Mouse (Mus musculus): ENCODE measurements around the gene Lamc1. TPM values are rescaled to one million over a fixed set of nuclear protein-coding genes. Genes with fewer than 3 reads are reported as not detected.

Gene Lamc1
- total and polyA plus RNA-seq, 3 experiments, result 13.1 to 174 (median 32.4) TPM

GRCm38 (mm10) chr1:153227916-153228315, 104.7 kb downstream of the Lamc1 start:
- H3K79me2 ChIP-seq (ENCODE audit: control insufficient read depth, insufficient read depth, low read length, poor library complexity), result no peaks in the 10 kb centered on the region
- no peaks in the 10 kb centered on the region for H3K9me3 ChIP-seq (replicated peaks; ENCODE audit: insufficient read depth, low read length)
- DNase-seq (ENCODE audit: low read depth, low spot score), result no peak
- no peaks in the 10 kb centered on the region for H3K27me3 ChIP-seq (ENCODE audit: control insufficient read depth in 1 of 2, insufficient read depth in 2 of 2, low read length in 2 of 2)
- no peak overlapping the region for H3K9ac ChIP-seq (ENCODE audit: control insufficient read depth, low read depth, low read length, poor library complexity, severe bottlenecking)
- H3K4me3 ChIP-seq (ENCODE audit: control insufficient read depth in 1 of 2, insufficient read depth in 1 of 2, low read depth in 2 of 2, low read length in 2 of 2), result no peak overlapping the region
- H3K4me1 ChIP-seq (ENCODE audit: control insufficient read depth in 1 of 2, insufficient read depth in 2 of 2, low read length in 2 of 2), result no peaks in the 10 kb centered on the region
- H3K27ac ChIP-seq (ENCODE audit: control insufficient read depth, low read depth, low read length), result no peak overlapping the region
- TF ChIP-seq MAFK (IDR thresholded peaks at IDR 0.05; ENCODE audit: borderline replicate concordance, low read depth, low read length), result no peak
- no peak for TF ChIP-seq NRF1 (IDR thresholded peaks at IDR 0.05; ENCODE audit: insufficient read depth, low read depth, low read length, poor library complexity, severe bottlenecking)
- TF ChIP-seq ZMIZ1 (IDR thresholded peaks at IDR 0.05; ENCODE audit: low read depth, low read length), result no peak
- TF ChIP-seq SIN3A (IDR thresholded peaks at IDR 0.05; ENCODE audit: low read length), result no peak
- no peak for TF ChIP-seq MAX (IDR thresholded peaks at IDR 0.05; ENCODE audit: low read length)
- no peak for TF ChIP-seq JUND (IDR thresholded peaks at IDR 0.05; ENCODE audit: low read depth, low read length)
- no peak for TF ChIP-seq ZNF384 (IDR thresholded peaks at IDR 0.05; ENCODE audit: low read depth, low read length)
- no peak for TF ChIP-seq CHD1 (IDR thresholded peaks at IDR 0.05; ENCODE audit: low read depth, low read length)
- TF ChIP-seq MAZ (IDR thresholded peaks at IDR 0.05; ENCODE audit: low read depth, low read length), result no peak
- no peak for TF ChIP-seq RAD21 (IDR thresholded peaks at IDR 0.05; ENCODE audit: low read depth, low read length)
- TF ChIP-seq MYB (IDR thresholded peaks at IDR 0.05; ENCODE audit: low read depth, low read length), result no peak
- no peak for TF ChIP-seq BHLHE40 (IDR thresholded peaks at IDR 0.05; ENCODE audit: borderline replicate concordance, low read depth, low read length)
- TF ChIP-seq E2F4 (IDR thresholded peaks at IDR 0.05; ENCODE audit: borderline replicate concordance, low read depth, low read length), result no peak
- TF ChIP-seq USF2 (IDR thresholded peaks at IDR 0.05; ENCODE audit: borderline replicate concordance in 1 of 2, insufficient read depth in 1 of 2, low read depth in 1 of 2, low read length in 2 of 2), result no peak
- H3K36me3 ChIP-seq (ENCODE audit: control insufficient read depth in 1 of 2, insufficient read depth in 2 of 2, low read length in 2 of 2), result peaks cover 0 to 6% of the 10 kb centered on the region in 2 experiments; a peak in 2 of 4 replicates

GRCm38 (mm10) chr1:153227096-153227495, 105.5 kb downstream of the Lamc1 start:
- H3K27ac ChIP-seq (ENCODE audit: control insufficient read depth, low read depth, low read length), result no peak overlapping the region
- TF ChIP-seq ELF1 (IDR thresholded peaks at IDR 0.05; ENCODE audit: low read depth, low read length), result no peak
- no peak for TF ChIP-seq MYB (IDR thresholded peaks at IDR 0.05; ENCODE audit: low read depth, low read length)
- no peak for TF ChIP-seq HCFC1 (IDR thresholded peaks at IDR 0.05; ENCODE audit: low read depth, low read length)
- no peak for TF ChIP-seq BHLHE40 (IDR thresholded peaks at IDR 0.05; ENCODE audit: borderline replicate concordance, low read depth, low read length)
- TF ChIP-seq ZMIZ1 (IDR thresholded peaks at IDR 0.05; ENCODE audit: low read depth, low read length), result no peak
- H3K4me3 ChIP-seq (ENCODE audit: control insufficient read depth in 1 of 2, insufficient read depth in 1 of 2, low read depth in 2 of 2, low read length in 2 of 2), result no peak overlapping the region
- no peak overlapping the region for H3K9ac ChIP-seq (ENCODE audit: control insufficient read depth, low read depth, low read length, poor library complexity, severe bottlenecking)
- DNase-seq (ENCODE audit: low read depth, low spot score), result no peak
- no peaks in the 10 kb centered on the region for H3K27me3 ChIP-seq (ENCODE audit: control insufficient read depth in 1 of 2, insufficient read depth in 2 of 2, low read length in 2 of 2)
- no peaks in the 10 kb centered on the region for H3K9me3 ChIP-seq (replicated peaks; ENCODE audit: insufficient read depth, low read length)
- peaks cover 0 to 6% of the 10 kb centered on the region in 2 experiments; a peak in 2 of 4 replicates for H3K36me3 ChIP-seq (ENCODE audit: control insufficient read depth in 1 of 2, insufficient read depth in 2 of 2, low read length in 2 of 2)
- no peaks in the 10 kb centered on the region for H3K79me2 ChIP-seq (ENCODE audit: control insufficient read depth, insufficient read depth, low read length, poor library complexity)
- H3K4me1 ChIP-seq (ENCODE audit: control insufficient read depth in 1 of 2, insufficient read depth in 2 of 2, low read length in 2 of 2), result no peaks in the 10 kb centered on the region

Measured in MEL (cell line).